Mouse (Mus musculus): ENCODE data around the gene Tmprss13. TPM values are rescaled to one million over a fixed set of nuclear protein-coding genes. Genes with fewer than 3 reads are reported as not detected.

The Tmprss13 gene
- 1.1 TPM in 2 replicates for polyA plus RNA-seq (2012; rRNA removed)

GRCm38 (mm10) chr9:45318855-45319254, at the start of gene Tmprss13:
Gene Tmprss13 (plus strand): TSS chr9:45319100.
- no peak for DNase-seq (ENCODE audit: low read depth)

- DNase-seq (ENCODE audit: low read depth), result no peak
Measured at GRCm38 (mm10) chr9:45272213-45272612, 46.7 kb upstream of the Tmprss13 start.

- DNase-seq (ENCODE audit: low read depth), result no peak
Measured at GRCm38 (mm10) chr9:45274218-45274617, 44.7 kb upstream of the Tmprss13 start.

- no peak for DNase-seq (ENCODE audit: low read depth)
Measured at GRCm38 (mm10) chr9:45274635-45275034, 44.3 kb upstream of the Tmprss13 start.

GRCm38 (mm10) chr9:45280059-45280458, 38.8 kb upstream of the Tmprss13 start:
- DNase-seq (ENCODE audit: low read depth), result no peak

GRCm38 (mm10) chr9:45280891-45281290, 38.0 kb upstream of the Tmprss13 start:
- DNase-seq (ENCODE audit: low read depth), result no peak

- no peak for DNase-seq (ENCODE audit: low read depth)
Measured at GRCm38 (mm10) chr9:45282466-45282865, 36.4 kb upstream of the Tmprss13 start.

GRCm38 (mm10) chr9:45291481-45292168, 27.3 kb upstream of the Tmprss13 start:
- DNase-seq (ENCODE audit: low read depth), result no peak

GRCm38 (mm10) chr9:45294210-45295011, 24.5 kb upstream of the Tmprss13 start:
- DNase-seq (ENCODE audit: low read depth), result no peak

GRCm38 (mm10) chr9:45299231-45300006, 19.5 kb upstream of the Tmprss13 start:
- no peak for DNase-seq (ENCODE audit: low read depth)

GRCm38 (mm10) chr9:45300422-45301104, 18.3 kb upstream of the Tmprss13 start:
- no peak for DNase-seq (ENCODE audit: low read depth)

GRCm38 (mm10) chr9:45301771-45302170, 17.1 kb upstream of the Tmprss13 start:
- no peak for DNase-seq (ENCODE audit: low read depth)

GRCm38 (mm10) chr9:45306746-45307410, 12.0 kb upstream of the Tmprss13 start:
- no peak for DNase-seq (ENCODE audit: low read depth)

- no peak for DNase-seq (ENCODE audit: low read depth)
Measured at GRCm38 (mm10) chr9:45308521-45308920, 10.4 kb upstream of the Tmprss13 start.

- DNase-seq (ENCODE audit: low read depth), result no peak
Measured at GRCm38 (mm10) chr9:45311858-45312257, 7.0 kb upstream of the Tmprss13 start.

- DNase-seq (ENCODE audit: low read depth), result no peak
Measured at GRCm38 (mm10) chr9:45313913-45314312, 5.0 kb upstream of the Tmprss13 start.

- no peak for DNase-seq (ENCODE audit: low read depth)
Measured at GRCm38 (mm10) chr9:45317635-45318034, 1.3 kb upstream of the Tmprss13 start.

- no peak for DNase-seq (ENCODE audit: low read depth)
Measured at GRCm38 (mm10) chr9:45321465-45321864, 2.6 kb downstream of the Tmprss13 start.

- no peak for DNase-seq (ENCODE audit: low read depth)
Measured at GRCm38 (mm10) chr9:45321946-45322430, 3.1 kb downstream of the Tmprss13 start.

- no peak for DNase-seq (ENCODE audit: low read depth)
Measured at GRCm38 (mm10) chr9:45326390-45326789, 7.5 kb downstream of the Tmprss13 start.

GRCm38 (mm10) chr9:45328263-45328662, 9.4 kb downstream of the Tmprss13 start:
- DNase-seq (ENCODE audit: low read depth), result no peak

Data from gonadal fat pad, adult 2 months (tissue).